Mouse (Mus musculus) heart, postnatal 36 days (tissue): ENCODE measurements around the gene Trim67. TPM values are rescaled to one million over a fixed set of nuclear protein-coding genes. Genes with fewer than 3 reads are reported as not detected.

ENCODE experiments used
- DNase-seq, 2 experiments: peaks; one replicate each; pipeline ENCODE4 v3.0.0; 2021 to 2022
- intact Hi-C: fragments of 180-260 bp; cut with DNase I; formaldehyde crosslinking; loops from one replicate; pipeline ENCODE4 v1.15.1; 2025
- total RNA-seq, 2 experiments: library from RNA; stranded (reverse); gene quantifications; 2 replicates each; pipeline ENCODE4 v1.2.3; 2021

The Trim67 gene
- total RNA-seq: under 1 TPM; 0.36 to 0.68 TPM

DNA sequence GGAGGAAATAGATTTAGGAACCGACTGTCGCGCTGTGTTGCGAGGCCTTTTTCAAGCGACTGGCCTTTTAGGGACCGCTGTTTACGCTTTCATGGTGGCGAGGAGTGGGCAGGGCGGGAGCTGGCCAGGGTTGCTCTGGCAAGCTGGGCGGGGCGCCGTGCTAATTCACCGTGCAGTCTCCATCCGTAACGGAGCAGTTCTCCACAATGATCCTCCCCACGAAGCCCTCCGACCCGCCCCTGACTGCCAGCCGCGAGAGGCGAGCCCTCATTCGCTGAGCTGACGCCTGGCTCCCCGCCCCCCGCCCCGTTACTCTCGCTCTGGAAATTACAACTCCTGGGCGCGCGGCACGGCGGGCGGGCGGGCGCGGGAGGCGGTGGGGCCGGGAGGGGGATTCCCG is at the start of gene Trim67:
Trim67 (plus strand) TSS at position 385 of the 400 bp plus-strand sequence.
- peak in 1 of 2 experiments; percentile 7 for DNase-seq
- intact Hi-C loops: no loop called here

DNA sequence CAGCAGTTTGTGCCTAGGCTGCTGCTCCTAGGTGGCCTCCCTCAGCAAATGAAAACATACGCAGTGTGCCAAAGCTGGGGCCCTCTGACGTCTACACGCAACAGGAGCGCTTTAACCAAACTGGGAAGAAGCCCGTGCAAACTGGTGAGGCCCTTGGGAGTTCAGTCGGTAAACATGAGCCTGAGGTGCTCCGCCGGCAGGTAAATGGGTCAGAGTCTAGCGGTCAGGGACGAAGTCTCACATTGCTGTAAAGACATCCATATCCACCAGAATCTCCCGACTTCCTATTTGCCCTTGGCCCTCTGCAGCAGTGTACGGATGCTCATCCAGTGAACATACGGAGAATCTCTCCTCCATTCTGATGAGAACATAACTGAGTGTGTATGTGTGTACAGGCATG is 46.2 kb upstream of the Trim67 start:
- DNase-seq: no peak
- intact Hi-C loops: no loop called here

DNA sequence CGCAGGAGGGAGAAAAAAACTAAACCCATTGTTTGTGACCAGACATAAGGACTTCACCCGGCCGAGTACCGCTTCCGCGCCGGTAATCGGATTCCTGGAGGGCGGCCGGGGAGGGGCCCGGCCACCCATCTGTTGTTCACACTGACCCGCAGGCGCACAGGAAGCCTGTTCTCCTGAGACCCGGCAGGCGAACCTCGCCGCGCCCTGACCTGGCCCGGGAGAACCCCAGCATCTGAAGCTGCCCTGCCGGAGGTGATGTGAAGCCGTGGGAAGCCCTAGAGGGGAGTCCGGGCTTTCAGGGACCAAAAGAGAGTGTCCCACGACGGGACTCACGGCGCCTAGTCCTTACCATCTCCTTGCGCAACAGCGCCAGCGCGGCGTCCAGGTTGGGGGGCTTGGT is 41.7 kb upstream of the Trim67 start:
- intact Hi-C loops: no loop called here
- DNase-seq: peak; percentile 14 to 19

DNA sequence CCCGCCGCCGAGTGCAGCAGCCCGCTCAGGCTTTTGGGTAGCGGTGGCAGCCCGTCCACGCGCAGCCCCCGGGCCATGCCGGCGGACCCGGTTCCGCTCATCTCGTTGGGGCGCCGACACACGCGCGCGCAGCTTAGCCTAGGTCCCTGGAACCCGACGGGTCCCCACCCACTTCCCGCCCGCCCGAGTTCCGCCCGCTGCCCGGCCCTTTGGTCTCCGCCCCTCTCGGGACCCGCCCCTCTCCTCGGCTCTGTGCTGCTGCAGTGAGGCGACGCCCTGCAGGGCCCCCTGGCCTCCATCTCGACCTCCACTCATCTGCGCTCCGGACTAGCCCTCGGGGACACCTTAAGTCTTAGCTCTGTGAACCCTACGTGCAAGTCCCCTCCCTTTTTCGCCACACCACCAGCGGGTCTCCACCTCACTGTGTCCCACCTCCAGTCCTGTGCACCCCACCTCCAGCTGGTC is 41.2 kb upstream of the Trim67 start, which contains the start of gene Fam89a:
Fam89a (minus strand) TSS at position 124 of the 465 bp plus-strand sequence.
- intact Hi-C loops: no loop called here

DNA sequence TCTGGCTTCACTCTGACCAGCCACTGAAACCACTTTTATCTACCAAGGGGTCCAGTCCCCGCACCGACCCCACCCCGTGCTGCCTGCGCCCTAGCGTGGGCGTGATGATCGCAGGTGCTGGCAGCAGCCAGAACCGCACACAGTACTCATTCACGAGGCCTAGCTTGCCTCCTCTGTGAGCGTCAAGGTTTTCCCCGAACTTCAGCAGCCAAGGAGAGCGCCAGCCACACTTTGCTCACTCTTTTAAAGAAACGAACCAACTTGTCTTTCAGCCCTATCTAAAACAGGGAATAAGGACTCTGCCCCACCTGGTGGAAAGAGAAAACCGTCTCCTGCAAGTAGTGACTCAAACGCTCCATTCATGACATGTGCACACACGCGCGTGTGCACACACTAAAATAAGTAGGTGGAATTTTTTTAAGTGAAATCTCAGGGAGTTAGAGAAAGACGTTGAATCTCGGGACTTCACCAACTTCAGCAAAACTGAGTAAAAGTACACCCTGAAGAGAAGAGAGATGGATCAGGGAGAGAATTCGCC is 40.5 kb upstream of the Trim67 start:
- intact Hi-C loops: no loop called here
- no peak for DNase-seq

More for the DNA sequence above, 41.2 kb upstream of the Trim67 start, which contains the start of gene Fam89a:
- DNase-seq: peak; percentile 47 to 54

DNA sequence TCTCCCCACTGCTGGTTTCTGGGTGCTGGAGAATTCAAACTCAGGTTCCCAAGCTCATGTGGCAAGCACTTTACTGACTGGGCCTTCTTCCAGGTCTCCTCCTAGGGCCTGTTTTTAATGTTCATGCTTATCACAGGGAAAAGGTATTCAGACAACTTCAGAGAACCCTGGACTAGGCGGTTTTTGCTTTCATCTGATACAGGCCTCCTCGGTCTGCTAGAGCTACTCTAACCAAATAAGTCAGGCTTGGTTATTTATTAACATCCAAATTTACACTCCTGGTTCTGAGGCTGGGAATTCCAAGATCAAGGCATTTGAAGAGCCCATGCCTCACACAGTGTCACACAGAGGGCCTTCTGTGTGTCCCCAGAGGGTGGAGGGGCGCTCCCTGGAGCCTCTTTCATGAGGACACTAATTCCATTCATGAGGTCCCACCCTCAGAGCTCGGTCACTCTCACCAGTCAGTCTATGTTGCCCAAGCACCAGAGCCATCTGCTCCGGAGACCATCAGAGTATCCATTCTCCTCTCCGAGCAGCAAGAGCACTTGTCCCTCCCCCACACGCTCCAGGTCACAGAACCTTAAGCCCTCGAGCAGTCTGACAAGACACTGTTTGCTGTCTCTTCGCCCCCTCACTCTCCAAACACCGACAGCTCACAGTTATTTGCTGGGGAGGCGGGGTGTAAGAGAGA is 38.6 kb upstream of the Trim67 start:
- DNase-seq: no peak
- intact Hi-C loops: no loop called here

DNA sequence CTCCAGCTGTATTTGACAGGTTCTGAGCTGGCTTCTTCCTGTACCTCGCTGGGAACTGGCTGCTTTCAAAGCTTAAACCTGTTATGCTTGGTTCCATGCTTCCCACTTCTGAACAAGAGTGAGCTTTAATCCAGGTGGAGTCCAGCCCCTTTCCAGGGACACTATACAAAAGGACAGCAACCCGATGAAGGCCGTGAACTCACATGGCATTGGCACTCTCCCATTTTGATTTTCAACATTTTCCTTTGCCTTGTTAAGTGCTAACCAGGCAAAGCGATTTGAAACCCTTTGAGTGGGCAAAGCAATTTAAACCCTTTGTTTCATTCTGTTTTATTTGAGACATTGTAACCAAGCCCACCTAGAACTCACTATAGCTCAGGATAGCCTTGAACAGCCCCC is 38.1 kb upstream of the Trim67 start:
- no peak for DNase-seq
- intact Hi-C loops: no loop called here

DNA sequence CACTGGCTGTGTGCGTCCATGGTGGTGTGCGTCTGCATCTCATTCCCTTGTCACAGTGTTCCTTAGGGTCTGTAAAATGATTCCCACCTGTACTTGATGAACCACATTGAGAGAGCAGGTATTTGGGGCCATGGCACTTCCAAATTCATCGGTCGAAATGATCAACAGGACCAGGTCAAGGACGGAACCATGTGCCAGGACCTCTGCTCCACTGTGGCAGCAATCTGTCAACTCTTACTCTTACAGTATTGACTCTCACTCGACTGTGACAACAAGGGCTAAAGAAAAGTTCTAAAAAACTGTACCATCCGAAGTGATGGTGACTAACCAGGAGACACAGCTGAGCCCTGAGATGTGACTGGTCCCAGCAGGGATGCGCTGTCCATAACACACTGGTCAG is 37.4 kb upstream of the Trim67 start:
- no peak for DNase-seq
- intact Hi-C loops: no loop called here

DNA sequence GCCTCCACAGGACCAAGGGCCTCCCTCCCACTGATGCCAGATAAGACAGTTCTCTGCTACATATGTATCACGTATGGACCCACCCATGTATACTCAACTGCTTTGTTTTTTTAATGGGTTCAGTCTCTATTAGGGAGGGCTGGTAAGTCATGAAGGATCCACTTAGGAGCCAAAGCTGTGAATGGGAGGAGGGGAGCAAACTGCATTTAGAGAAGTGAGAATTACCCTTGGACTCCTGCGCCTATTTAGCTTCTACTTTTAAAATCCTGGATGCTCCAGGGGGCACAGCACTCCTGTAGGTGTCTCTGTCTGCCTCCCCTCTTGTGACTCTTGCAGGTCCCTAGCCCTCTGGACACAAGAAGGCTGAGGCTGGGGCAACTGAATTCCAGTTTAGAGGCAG is 36.7 kb upstream of the Trim67 start:
- intact Hi-C loops: no loop called here
- no peak for DNase-seq

DNA sequence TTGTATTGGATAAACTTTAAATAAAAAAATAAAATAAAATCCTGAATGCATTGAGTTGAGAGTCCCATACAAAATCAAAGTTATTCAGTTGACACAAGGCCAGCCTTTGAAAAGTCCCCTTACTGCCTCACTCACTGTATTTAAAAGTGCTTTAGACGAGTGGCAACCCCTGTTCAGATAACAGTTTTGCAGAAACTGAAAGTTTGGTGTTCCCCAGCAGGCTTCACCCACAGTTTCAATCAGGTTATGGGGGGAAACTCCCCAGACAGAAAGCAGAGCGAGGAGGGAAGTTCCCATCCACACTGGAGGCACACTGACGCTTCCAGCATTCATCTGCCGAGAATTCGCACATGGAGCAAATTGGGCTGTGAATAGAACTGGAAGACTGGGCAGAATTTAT is 36.3 kb upstream of the Trim67 start:
- intact Hi-C loops: no loop called here
- DNase-seq: no peak

DNA sequence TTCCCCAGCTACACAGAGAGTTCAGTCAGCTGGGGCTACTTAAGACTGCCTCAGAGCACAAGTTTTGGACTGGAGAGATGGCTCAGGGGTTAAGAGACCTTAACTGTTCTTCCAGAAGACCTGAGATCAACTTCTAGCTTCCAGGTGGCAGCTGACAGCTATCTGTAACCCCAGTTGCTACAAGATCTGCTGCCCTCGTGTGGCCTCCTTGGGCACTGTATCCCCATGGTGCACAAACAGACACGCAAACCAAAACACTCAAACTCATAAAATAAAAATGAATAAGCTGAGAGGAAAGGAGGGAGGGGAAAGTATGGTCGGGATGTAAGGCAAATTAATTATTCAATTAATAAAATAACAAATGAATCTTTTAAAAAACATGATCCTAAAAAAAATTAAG is 34.3 kb upstream of the Trim67 start:
- intact Hi-C loops: no loop called here
- DNase-seq: peak in 1 of 2 experiments; percentile 12

DNA sequence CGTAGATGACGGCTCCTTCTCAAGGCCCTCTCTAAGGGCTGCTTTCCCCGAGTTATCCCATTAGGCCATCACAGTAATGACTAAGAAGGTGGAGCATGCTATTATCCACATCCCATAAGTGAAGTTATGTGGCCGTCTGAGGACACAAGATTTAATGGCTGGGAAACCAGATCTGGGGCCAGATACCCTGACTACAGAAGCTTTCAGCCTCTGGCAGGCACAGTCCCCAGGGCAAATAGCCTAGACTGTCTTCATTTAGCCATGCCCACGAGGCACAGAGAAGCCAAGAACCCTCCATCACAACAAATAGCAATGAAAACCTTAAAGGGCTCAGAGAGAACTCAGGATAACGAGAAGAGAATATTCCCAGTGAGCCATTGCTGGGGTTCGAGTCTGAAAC is 29.8 kb upstream of the Trim67 start:
- no peak for DNase-seq
- intact Hi-C loops: no loop called here

DNA sequence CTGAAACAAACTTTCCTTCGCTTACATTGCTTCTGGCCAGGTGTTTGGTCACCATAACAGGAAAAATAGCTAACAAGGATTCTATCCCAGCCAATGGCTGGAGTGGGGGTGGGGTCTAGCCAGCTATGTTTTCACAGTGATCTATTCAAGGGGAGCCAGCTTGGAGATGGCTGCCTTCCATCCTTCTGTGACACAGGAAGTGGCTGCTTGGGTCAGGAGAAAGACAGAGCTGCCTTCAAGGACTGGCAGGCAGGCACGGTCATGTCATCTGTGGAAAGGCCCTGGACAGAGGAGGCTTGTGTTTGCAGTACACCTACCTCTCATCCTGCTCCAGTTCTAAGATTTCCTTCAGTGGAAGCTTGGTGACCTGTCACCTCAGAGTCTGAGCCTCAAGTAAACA is 20.5 kb upstream of the Trim67 start:
- DNase-seq: no peak
- intact Hi-C loops: loop anchor here (2.0 kb wide), 1 partner anchor 30 kb away; no protein-coding TSS in a partner anchor

DNA sequence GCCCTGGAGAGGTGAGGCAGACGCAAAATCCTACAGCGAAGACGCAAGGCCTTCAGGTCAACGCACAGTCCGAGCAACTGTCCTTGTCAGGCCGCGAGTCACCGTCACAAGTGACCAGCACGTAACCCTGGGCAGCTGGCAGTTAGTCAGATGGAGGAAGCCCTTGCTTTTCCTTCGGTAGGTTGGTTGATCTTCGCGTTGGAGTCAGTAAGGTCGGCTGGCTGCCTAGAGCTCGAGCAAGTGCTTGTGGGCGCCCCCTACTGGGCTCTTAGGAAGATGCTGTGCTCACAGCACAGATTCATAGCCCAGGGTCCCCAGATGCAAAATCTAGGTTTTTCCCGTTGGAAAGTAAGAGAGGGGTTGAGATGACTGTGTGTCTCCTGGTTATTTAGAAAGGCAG is 17.2 kb upstream of the Trim67 start:
- DNase-seq: peak; percentile 56 to 73
- intact Hi-C loops: loop anchor here (1.0 kb wide), 1 partner anchor 158 kb away; no protein-coding TSS in a partner anchor

DNA sequence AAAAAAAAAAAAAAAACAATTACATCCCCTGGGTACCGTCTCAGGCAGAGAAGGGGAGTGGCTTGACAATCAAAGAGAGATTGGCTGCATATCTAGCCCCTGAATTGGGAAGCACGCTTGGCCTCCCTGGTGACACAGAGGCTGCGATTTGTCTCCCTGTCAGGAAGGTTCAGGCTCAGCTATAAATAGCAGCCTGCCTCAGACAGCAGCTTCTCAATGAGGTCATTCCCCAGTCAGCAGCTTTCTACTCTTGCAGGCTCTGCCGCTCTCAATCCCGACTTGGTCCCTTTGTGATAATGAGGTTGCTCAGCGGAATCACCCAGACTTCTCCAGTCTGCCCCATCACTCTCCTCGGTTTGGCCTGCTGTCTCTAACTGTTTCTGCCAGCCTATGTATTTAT is 12.7 kb upstream of the Trim67 start:
- DNase-seq: peak in 1 of 2 experiments; percentile 23
- intact Hi-C loops: no loop called here

DNA sequence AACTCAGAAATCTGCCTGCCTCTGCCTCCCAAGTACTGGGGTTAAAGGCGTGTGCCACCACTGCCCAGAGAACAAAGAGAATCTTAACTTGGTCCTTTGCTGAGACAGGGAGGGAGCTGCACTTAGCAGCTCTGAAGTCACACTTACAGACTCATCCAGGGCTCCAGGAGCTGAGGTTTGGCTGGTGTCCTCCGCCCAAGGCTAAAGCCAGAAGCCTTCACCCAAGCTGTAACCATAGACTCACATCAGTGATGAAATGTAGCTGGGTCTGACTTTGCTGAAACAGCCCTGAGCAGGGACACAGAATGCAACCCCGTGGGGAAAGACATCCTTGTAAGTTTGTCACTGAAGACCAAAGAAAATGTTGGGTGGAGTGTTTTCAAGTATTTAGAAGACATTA is 10.5 kb upstream of the Trim67 start:
- intact Hi-C loops: no loop called here
- DNase-seq: no peak

DNA sequence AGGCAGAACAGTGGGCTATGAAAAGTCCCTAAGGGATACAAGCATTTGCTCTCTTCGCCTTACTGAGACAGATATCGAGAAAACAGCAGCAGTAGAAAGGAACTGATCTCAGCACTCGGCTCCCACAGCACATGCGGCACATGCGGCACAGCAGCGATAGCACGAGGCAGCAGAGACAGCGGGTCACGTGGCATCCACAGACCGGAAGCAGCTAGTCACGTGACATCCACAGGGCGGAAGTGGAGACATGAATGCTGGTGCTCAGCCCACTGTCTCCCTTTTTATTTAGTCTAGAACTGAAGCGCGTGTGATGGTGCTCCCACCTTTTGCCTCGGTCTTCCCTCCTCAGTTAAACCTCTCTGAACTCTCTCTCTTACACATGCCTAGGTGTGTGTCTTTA is 9.7 kb upstream of the Trim67 start:
- intact Hi-C loops: no loop called here

DNA sequence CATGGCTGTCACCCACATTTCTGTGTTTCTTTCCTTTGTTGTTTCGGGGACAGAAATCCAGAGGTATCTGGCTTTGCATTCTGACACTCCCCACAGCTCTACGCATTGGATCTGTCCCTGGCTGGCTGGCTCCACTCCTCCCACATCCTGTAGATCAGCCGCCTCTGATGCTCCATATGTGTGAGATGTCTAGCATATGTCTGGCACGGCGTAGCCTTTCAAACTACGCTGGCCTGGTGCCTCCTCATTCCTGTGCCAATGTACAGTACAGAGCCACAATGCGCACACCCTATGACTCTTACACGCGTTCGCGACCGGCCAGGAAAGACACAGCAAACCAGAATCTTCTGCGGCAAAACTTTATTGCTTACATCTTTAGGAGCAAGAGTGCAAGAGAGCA is 8.3 kb upstream of the Trim67 start:
- intact Hi-C loops: no loop called here

More for the DNA sequence above, 9.7 kb upstream of the Trim67 start:
- DNase-seq: no peak

DNA sequence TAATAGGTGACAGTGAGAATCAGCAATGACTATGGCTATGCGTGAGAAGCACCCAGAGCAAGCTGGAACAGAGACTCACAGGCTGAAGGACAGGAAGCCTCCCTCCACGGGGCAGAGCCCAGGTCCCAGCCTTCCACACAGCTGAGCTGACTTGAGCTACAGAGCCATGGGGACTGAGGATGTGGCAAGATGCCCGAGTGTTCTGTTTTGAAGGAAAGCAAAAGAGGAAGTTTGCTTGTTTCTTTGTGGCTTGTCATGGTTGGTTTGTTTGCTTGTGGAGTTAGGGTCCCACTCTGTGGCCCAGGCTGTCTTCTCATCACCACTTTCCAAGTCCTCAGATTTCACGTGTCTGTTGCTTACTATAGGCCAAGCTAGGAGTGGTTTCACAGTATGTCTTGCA is 2.2 kb upstream of the Trim67 start:
- no peak for DNase-seq

More for the DNA sequence above, 8.3 kb upstream of the Trim67 start:
- DNase-seq: no peak

DNA sequence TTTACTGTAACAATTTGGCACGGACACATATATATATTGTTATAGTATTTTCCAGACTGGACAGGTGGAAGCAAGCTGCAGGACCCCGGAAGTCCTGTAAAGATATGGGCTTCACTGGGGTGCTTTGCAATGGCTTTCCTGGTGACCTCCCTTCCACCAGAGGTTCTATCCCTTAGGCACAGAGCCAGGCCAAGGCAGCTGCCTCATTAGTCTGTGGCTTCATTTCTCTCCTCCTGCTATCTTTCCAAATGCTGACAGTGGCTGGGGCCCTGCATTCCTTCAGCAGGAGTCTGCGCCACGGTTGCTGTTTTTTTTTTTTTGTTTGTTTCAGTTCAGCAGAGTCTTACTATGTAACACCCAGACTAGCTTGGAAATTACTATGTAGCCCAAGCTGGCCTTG is 1.1 kb upstream of the Trim67 start:
- no peak for DNase-seq
- intact Hi-C loops: no loop called here

More for the DNA sequence above, 2.2 kb upstream of the Trim67 start:
- intact Hi-C loops: no loop called here

DNA sequence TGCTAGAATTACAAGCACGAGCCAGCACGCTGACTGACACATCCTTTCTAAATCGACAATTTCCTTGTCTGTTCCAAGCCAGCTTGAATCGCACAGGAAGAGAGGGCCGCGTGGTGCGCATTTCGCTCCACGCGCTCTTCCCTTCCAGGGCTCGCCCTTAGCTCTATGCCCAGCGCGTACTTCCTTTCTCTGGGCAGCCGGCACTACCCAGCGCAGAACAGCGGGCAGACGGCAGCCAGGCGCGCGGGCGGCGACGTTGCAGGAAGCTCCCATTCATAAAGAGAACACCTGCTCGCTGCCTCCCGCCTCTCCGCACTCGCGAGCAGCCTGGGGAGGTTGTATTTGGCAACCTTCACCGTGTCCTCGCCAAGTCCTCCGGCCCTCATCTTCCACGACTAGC is 706 bp upstream of the Trim67 start:
- intact Hi-C loops: no loop called here
- no peak for DNase-seq

DNA sequence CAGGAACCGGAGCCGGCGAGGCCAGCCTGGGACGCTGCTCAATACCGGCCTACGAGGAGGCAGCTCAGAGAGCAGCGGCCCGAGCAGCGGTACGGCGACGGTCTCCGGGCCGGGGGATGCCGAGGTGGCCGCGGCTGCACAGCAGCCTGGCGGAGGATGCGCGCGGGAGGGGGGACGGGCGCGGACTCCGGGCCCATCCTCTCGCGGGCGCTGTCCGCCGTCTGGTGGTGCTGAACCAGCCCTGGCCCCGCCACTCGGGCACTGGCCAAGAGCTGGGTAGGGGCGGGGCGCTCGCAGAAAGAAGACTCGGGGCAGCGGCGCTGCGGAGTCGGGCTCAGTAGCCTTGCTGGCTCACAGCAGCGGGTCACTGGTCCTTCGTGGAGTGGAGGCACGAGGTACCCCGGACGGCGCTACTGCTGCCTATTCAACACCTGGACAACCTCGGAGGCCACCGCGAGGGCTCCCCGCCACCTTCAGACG is 320 bp downstream of the Trim67 start:
- intact Hi-C loops: no loop called here
- DNase-seq: peak; percentile 89 to 92
